In the genomic region with DNA sequence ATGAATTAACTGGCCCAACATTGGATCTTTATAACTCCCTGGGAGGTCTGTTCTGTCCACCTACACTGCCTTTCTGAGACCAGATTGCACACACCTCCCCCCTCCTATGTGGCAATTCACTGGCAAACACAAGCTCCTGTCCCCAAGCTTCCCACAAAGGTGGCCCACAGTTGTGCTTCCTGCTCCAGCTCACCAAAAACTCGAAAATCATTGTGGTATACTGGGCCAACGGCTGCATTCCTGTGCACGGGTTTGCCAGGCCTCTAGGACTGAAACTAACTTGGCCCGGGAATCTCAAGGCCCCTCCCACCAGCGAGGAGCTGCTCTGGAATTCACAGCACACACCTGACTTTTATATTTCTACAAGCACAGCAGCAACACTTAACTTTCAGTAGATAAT, we compare ENCODE assay signal across 11 mouse cellular contexts. TPM values are rescaled to one million over a fixed set of nuclear protein-coding genes. Genes with fewer than 3 reads are reported as not detected.
DNase-seq lines count a peak whose midpoint lies in the region; ATAC-seq lines count a peak whose summit lies in the region.
"Had no signal": no experiment of that assay in that cellular context is flagged by ENCODE, and none has a peak within 500 bp of the region (broad histone marks: within the 10 kb centered on the region; RNA-seq: fewer than 3 reads in every experiment).

No protein-coding gene starts in this region.

- WGBS in hindbrain, embryonic 16.5 days = 70% methylated on average over 5 of the region's 5 CpGs
- WGBS in hindbrain, embryonic 11.5 days = 81% methylated on average over 5 of the region's 5 CpGs
- 71% methylated on average over 5 of the region's 5 CpGs for WGBS in heart, embryonic 10.5 days

- ATAC-seq in hindbrain, embryonic 16.5 days = no peak
- no peak for ATAC-seq in hindbrain, embryonic 11.5 days (ENCODE audit: low FRiP score)
- ATAC-seq in megakaryocyte progenitor cell, adult 5-6 weeks (replicated peaks; ENCODE audit: poor library complexity) = peak; percentile 44
- ATAC-seq: activated CD4-positive, CD25-positive, alpha-beta regulatory T cell, adult 4 months had no signal

- no peak overlapping the region for H3K4me2 ChIP-seq in hindbrain, embryonic 16.5 days (ENCODE audit: low read length)
- H3K4me2 ChIP-seq in hindbrain, embryonic 11.5 days (replicated peaks; ENCODE audit: low read depth, low read length) = no peak overlapping the region

- no peak overlapping the region for H3K4me3 ChIP-seq in hindbrain, embryonic 16.5 days (ENCODE audit: low read length)
- H3K4me3 ChIP-seq in hindbrain, embryonic 11.5 days (ENCODE audit: low read depth, low read length) = no peak overlapping the region
- no peak overlapping the region for H3K4me3 ChIP-seq in heart, embryonic 10.5 days
- H3K4me3 ChIP-seq: heart, adult 2 months had no signal

- no peak overlapping the region for H3K9ac ChIP-seq in hindbrain, embryonic 16.5 days (ENCODE audit: low read depth, low read length)
- no peak overlapping the region for H3K9ac ChIP-seq in hindbrain, embryonic 11.5 days (ENCODE audit: low read depth, low read length)

- H3K4me1 ChIP-seq in hindbrain, embryonic 16.5 days (ENCODE audit: control insufficient read depth, insufficient read depth, low read depth, low read length) = peaks cover 49% of the 10 kb centered on the region
- peaks cover 26% of the 10 kb centered on the region for H3K4me1 ChIP-seq in hindbrain, embryonic 11.5 days (replicated peaks; ENCODE audit: control insufficient read depth, insufficient read depth, low read length)
- H3K4me1 ChIP-seq in heart, embryonic 10.5 days = peaks cover 81% of the 10 kb centered on the region

- H3K36me3 ChIP-seq in hindbrain, embryonic 16.5 days (ENCODE audit: control insufficient read depth, insufficient read depth, low read length) = no peaks in the 10 kb centered on the region
- H3K36me3 ChIP-seq in hindbrain, embryonic 11.5 days (ENCODE audit: control insufficient read depth, insufficient read depth, low read length) = no peaks in the 10 kb centered on the region
- H3K36me3 ChIP-seq in heart, embryonic 10.5 days = peaks cover 70% of the 10 kb centered on the region

- H3K27me3 ChIP-seq in hindbrain, embryonic 16.5 days (replicated peaks; ENCODE audit: control insufficient read depth, insufficient read depth, low read length) = no peaks in the 10 kb centered on the region
- no peaks in the 10 kb centered on the region for H3K27me3 ChIP-seq in hindbrain, embryonic 11.5 days (ENCODE audit: control insufficient read depth, insufficient read depth, low read length)
- H3K27me3 ChIP-seq in heart, embryonic 10.5 days (ENCODE audit: insufficient read depth, poor library complexity, severe bottlenecking) = no peaks in the 10 kb centered on the region
- H3K27me3 ChIP-seq: CH12.LX had no signal

- DNase-seq in hindbrain, embryonic 11.5 days (ENCODE audit: low spot score) = no peak
- peak; percentile 34 for DNase-seq in fibroblast of lung, adult 2 months (ENCODE audit: low read depth)
- DNase-seq in kidney, postnatal 4 days = peak; percentile 50 to 68
- DNase-seq in cerebellum, adult 8-10 months = no peak
- DNase-seq in heart, embryonic 10.5 days (ENCODE audit: low spot score) = no peak
- no peak for DNase-seq in thymus, postnatal 14 days
- DNase-seq: heart, adult 2 months had no signal

- H3K9me3 ChIP-seq in hindbrain, embryonic 16.5 days (ENCODE audit: control insufficient read depth, low read length) = no peaks in the 10 kb centered on the region
- H3K9me3 ChIP-seq in hindbrain, embryonic 11.5 days (ENCODE audit: control insufficient read depth, low read length) = no peaks in the 10 kb centered on the region
- no peaks in the 10 kb centered on the region for H3K9me3 ChIP-seq in heart, embryonic 10.5 days

- H3K27ac ChIP-seq in hindbrain, embryonic 16.5 days (ENCODE audit: low read depth, low read length) = 0 out of 2 replicates have a peak overlapping the region, but pooled peaks have one; percentile 24
- H3K27ac ChIP-seq in hindbrain, embryonic 11.5 days (ENCODE audit: low read depth, low read length) = no peak overlapping the region
- no peak overlapping the region for H3K27ac ChIP-seq in heart, embryonic 10.5 days
- H3K27ac ChIP-seq: heart, adult 2 months had no signal

RNA-seq across cellular contexts. Expression of gene Msi2, which starts 31.3 kb away (rescaled TPM):
- 28.8 and 31.0 TPM in 2 replicates for polyA plus RNA-seq in hindbrain, embryonic 16.5 days (2015; fragmentation: Nextera tagmentation; extraction: Ambion mirVana)
- polyA plus RNA-seq in hindbrain, embryonic 11.5 days (2014; fragmentation: Nextera tagmentation; extraction: Ambion mirVana) = 26.7 and 40.1 TPM in 2 replicates
- 28.2 and 35.4 TPM in 2 replicates for total RNA-seq in megakaryocyte progenitor cell, adult 5-6 weeks (2015)
- total RNA-seq in megakaryocyte progenitor cell, adult 5-6 weeks (2017) = 46.6 and 86.4 TPM in 2 replicates
- polyA plus RNA-seq in heart, embryonic 10.5 days (2016; fragmentation: Nextera tagmentation; extraction: Ambion mirVana) = 15.9 and 16.3 TPM in 2 replicates

Comparison
In these comparisons a context has a peak if more than half of its experiments do, and no peak if none do; other contexts are left out.
1. DNase-seq: peak in fibroblast of lung, adult 2 months (single experiment) and kidney, postnatal 4 days (2 of 2); none in hindbrain, embryonic 11.5 days (single experiment), cerebellum, adult 8-10 months (single experiment), heart, embryonic 10.5 days (single experiment) and thymus, postnatal 14 days (single experiment).